Mouse (Mus musculus) heart, postnatal 14 days (tissue): ENCODE results near the gene Vapa. TPM values are rescaled to one million over a fixed set of nuclear protein-coding genes. Genes with fewer than 3 reads are reported as not detected.

Experiments
- total RNA-seq, 2 experiments: library from RNA; stranded (reverse); gene quantifications; 2 replicates each; pipeline ENCODE4 v1.2.3; 2021

The Vapa gene
- total RNA-seq, 2 experiments from 2014 or later: 84.0 to 95.2 TPM

Other genes starting within 250 kb of the Vapa start
- not detected for gene Tmem232, start 72.8 kb downstream of the Vapa start, total RNA-seq
- gene Txndc2, start 28.6 kb upstream of the Vapa start, total RNA-seq: under 1 TPM in 1 of 2 experiments, not detected in 1; 0.19 TPM
- 10 to 100 TPM; 25.7 to 28.7 TPM for gene Rab31, start 159.2 kb upstream of the Vapa start, total RNA-seq
- 10 to 100 TPM; 51.8 to 58.6 TPM for gene Ppp4r1, start 169.0 kb upstream of the Vapa start, total RNA-seq